Mouse (Mus musculus): ENCODE measurements around the gene Thpo.

DNA sequence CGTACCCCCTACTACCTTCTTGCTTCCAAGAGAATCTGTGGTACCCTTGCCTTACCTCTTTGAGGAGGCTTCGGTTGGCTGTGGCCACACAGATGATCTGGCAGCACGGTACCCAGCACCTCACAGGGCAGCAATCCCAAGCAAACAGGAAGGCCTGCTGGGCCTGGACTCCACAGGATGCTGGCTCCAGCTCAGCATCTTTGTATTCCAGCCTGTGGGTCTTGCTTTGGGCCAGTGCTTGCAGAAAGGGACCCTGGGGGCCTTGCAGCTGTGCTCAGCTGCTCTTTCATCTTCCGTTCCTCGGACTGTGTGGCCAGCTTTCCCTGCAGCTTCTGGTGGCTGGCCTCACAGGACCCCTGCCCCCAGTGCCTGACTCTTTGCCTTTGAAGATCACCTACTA, 34.3 kb downstream of the Thpo start:
- no peak for TF ChIP-seq CTCF (IDR thresholded peaks at IDR 0.05; ENCODE audit: control insufficient read depth, insufficient read depth, low read length)
- no peak for TF ChIP-seq POLR2A (IDR thresholded peaks at IDR 0.05; ENCODE audit: borderline replicate concordance, control insufficient read depth, low read depth, low read length)

All from bone marrow, adult 2 months (tissue).